Mouse (Mus musculus): ENCODE results near the gene Tm4sf1. TPM values are rescaled to one million over a fixed set of nuclear protein-coding genes. Genes with fewer than 3 reads are reported as not detected.

The Tm4sf1 gene
- polyA plus RNA-seq, 1 experiment: 21.4 TPM

GRCm38 (mm10) chr3:57292826-57293225 is 9.0 kb downstream of the Tm4sf1 start:
- Histone ChIP-seq H3K27ac (ENCODE audit: control insufficient read depth, insufficient read depth, low read length) (no peak overlapping the region), H3K36me3 (ENCODE audit: control insufficient read depth, insufficient read depth, low read length) (no peaks in the 10 kb centered on the region), H3K27me3 (ENCODE audit: control insufficient read depth, insufficient read depth, low read length) (no peaks in the 10 kb centered on the region), H3K4me3 (ENCODE audit: control insufficient read depth, insufficient read depth, low read length) (no peak overlapping the region), H3K4me1 (replicated peaks; ENCODE audit: control insufficient read depth, insufficient read depth, low read length) (no peaks in the 10 kb centered on the region)
- 88% methylated on average over 11 of the region's 11 CpGs for WGBS
- no peak for TF ChIP-seq CTCF (IDR thresholded peaks at IDR 0.05; ENCODE audit: borderline replicate concordance, control insufficient read depth, extremely low read depth, insufficient read depth, low read length, poor library complexity)
- no peak for TF ChIP-seq POLR2A (IDR thresholded peaks at IDR 0.05; ENCODE audit: control insufficient read depth, extremely low read depth, insufficient read depth, low read length, poor library complexity)
- DNase-seq: no peak

- DNase-seq: no peak
- H3K4me1 ChIP-seq (replicated peaks; ENCODE audit: control insufficient read depth, insufficient read depth, low read length): no peaks in the 10 kb centered on the region
- H3K4me3 ChIP-seq (ENCODE audit: control insufficient read depth, insufficient read depth, low read length): no peak overlapping the region
- H3K27me3 ChIP-seq (ENCODE audit: control insufficient read depth, insufficient read depth, low read length): no peaks in the 10 kb centered on the region
- no peak for TF ChIP-seq CTCF (IDR thresholded peaks at IDR 0.05; ENCODE audit: borderline replicate concordance, control insufficient read depth, extremely low read depth, insufficient read depth, low read length, poor library complexity)
- no peaks in the 10 kb centered on the region for H3K36me3 ChIP-seq (ENCODE audit: control insufficient read depth, insufficient read depth, low read length)
- 90% methylated on average over 1 of the region's 1 CpGs for WGBS
- H3K27ac ChIP-seq (ENCODE audit: control insufficient read depth, insufficient read depth, low read length): no peak overlapping the region
These were observed 12.8 kb downstream of the Tm4sf1 start for GRCm38 (mm10) chr3:57288944-57289491.

- no peak for DNase-seq
- H3K27me3 ChIP-seq (ENCODE audit: control insufficient read depth, insufficient read depth, low read length): no peaks in the 10 kb centered on the region
- 44% methylated on average over 7 of the region's 7 CpGs for WGBS
These were observed 13.7 kb downstream of the Tm4sf1 start for GRCm38 (mm10) chr3:57287854-57288720.

DNA sequence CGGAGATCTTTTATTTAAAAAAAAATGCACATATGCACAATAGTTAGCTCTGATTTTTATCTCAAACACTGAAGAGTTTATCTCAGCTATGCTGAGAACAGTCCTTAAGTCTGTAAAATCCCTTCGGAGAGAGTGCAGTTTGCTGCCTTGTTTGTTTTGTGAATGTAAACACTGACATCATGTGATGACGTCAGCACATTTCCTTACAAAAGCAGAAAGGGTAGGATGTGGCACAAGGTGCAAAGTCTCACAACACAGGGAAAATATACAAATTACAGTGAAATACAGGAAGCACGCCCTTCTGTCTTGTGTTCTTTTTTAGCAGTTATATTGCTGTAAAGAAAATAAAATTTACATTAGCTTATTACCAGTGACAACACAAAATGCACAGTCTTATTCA is 14.3 kb downstream of the Tm4sf1 start:
- 75% methylated on average over 4 of the region's 4 CpGs for WGBS
- Histone ChIP-seq H3K27ac (ENCODE audit: control insufficient read depth, insufficient read depth, low read length) (no peak overlapping the region), H3K36me3 (ENCODE audit: control insufficient read depth, insufficient read depth, low read length) (no peaks in the 10 kb centered on the region), H3K4me3 (ENCODE audit: control insufficient read depth, insufficient read depth, low read length) (no peak overlapping the region), H3K27me3 (ENCODE audit: control insufficient read depth, insufficient read depth, low read length) (no peaks in the 10 kb centered on the region), H3K4me1 (replicated peaks; ENCODE audit: control insufficient read depth, insufficient read depth, low read length) (no peaks in the 10 kb centered on the region)
- DNase-seq: no peak
- no peak for TF ChIP-seq CTCF (IDR thresholded peaks at IDR 0.05; ENCODE audit: borderline replicate concordance, control insufficient read depth, extremely low read depth, insufficient read depth, low read length, poor library complexity)
- no peak for TF ChIP-seq POLR2A (IDR thresholded peaks at IDR 0.05; ENCODE audit: control insufficient read depth, extremely low read depth, insufficient read depth, low read length, poor library complexity)

More at GRCm38 (mm10) chr3:57287854-57288720, 13.7 kb downstream of the Tm4sf1 start:
- Histone ChIP-seq H3K27ac (ENCODE audit: control insufficient read depth, insufficient read depth, low read length) (no peak overlapping the region), H3K4me1 (replicated peaks; ENCODE audit: control insufficient read depth, insufficient read depth, low read length) (no peaks in the 10 kb centered on the region), H3K4me3 (ENCODE audit: control insufficient read depth, insufficient read depth, low read length) (no peak overlapping the region), H3K36me3 (ENCODE audit: control insufficient read depth, insufficient read depth, low read length) (no peaks in the 10 kb centered on the region)
- TF ChIP-seq CTCF (IDR thresholded peaks at IDR 0.05; ENCODE audit: borderline replicate concordance, control insufficient read depth, extremely low read depth, insufficient read depth, low read length, poor library complexity): no peak
- no peak for TF ChIP-seq POLR2A (IDR thresholded peaks at IDR 0.05; ENCODE audit: control insufficient read depth, extremely low read depth, insufficient read depth, low read length, poor library complexity)

- no peak overlapping the region for H3K27ac ChIP-seq (ENCODE audit: control insufficient read depth, insufficient read depth, low read length)
- WGBS: 76% methylated on average over 4 of the region's 4 CpGs
These were observed 23.6 kb downstream of the Tm4sf1 start for GRCm38 (mm10) chr3:57278225-57278624.

DNA sequence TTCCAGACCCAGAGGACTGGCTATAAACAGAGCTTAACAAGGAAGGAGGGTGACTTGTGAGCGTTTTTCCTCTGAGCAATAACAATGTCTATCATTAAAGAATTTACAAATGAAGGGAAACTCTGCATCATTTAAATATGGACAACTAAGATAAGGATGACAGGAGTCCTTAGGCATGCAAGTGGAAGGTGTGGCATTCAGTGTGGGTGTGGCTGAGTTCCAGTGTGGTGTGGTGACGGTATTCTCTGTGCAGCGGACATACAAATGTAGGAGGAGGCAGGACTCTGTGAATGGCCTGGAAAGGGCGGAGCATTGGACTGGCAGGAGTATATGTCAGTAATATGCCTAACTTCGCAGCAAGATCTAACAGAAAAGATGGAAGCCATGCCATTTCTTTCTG is 24.3 kb downstream of the Tm4sf1 start:
- Histone ChIP-seq H3K4me1 (replicated peaks; ENCODE audit: control insufficient read depth, insufficient read depth, low read length) (no peaks in the 10 kb centered on the region), H3K36me3 (ENCODE audit: control insufficient read depth, insufficient read depth, low read length) (no peaks in the 10 kb centered on the region), H3K27ac (ENCODE audit: control insufficient read depth, insufficient read depth, low read length) (no peak overlapping the region), H3K4me3 (ENCODE audit: control insufficient read depth, insufficient read depth, low read length) (no peak overlapping the region), H3K27me3 (ENCODE audit: control insufficient read depth, insufficient read depth, low read length) (no peaks in the 10 kb centered on the region)
- TF ChIP-seq POLR2A (IDR thresholded peaks at IDR 0.05; ENCODE audit: control insufficient read depth, extremely low read depth, insufficient read depth, low read length, poor library complexity): no peak
- no peak for TF ChIP-seq CTCF (IDR thresholded peaks at IDR 0.05; ENCODE audit: borderline replicate concordance, control insufficient read depth, extremely low read depth, insufficient read depth, low read length, poor library complexity)
- DNase-seq: no peak
- WGBS: 75% methylated on average over 5 of the region's 5 CpGs

More at GRCm38 (mm10) chr3:57278225-57278624, 23.6 kb downstream of the Tm4sf1 start:
- DNase-seq: no peak
- no peaks in the 10 kb centered on the region for H3K27me3 ChIP-seq (ENCODE audit: control insufficient read depth, insufficient read depth, low read length)
- H3K4me1 ChIP-seq (replicated peaks; ENCODE audit: control insufficient read depth, insufficient read depth, low read length): no peaks in the 10 kb centered on the region
- no peak overlapping the region for H3K4me3 ChIP-seq (ENCODE audit: control insufficient read depth, insufficient read depth, low read length)
- no peaks in the 10 kb centered on the region for H3K36me3 ChIP-seq (ENCODE audit: control insufficient read depth, insufficient read depth, low read length)
- TF ChIP-seq POLR2A (IDR thresholded peaks at IDR 0.05; ENCODE audit: control insufficient read depth, extremely low read depth, insufficient read depth, low read length, poor library complexity): no peak
- TF ChIP-seq CTCF (IDR thresholded peaks at IDR 0.05; ENCODE audit: borderline replicate concordance, control insufficient read depth, extremely low read depth, insufficient read depth, low read length, poor library complexity): no peak
